Mouse (Mus musculus): ENCODE measurements at regions not wholly inside any gene's neighbourhood (a gene's known extent, or its start where the extent isn't known, plus 50 kb on each side); places are given as distances from the start of the nearest gene placed in this dataset.
A peak's percentile ranks its signal among the peaks of the same experiment; 100 is the strongest.

GRCm38 (mm10) chr10:14231464-14231863, 265.6 kb downstream of the Hivep2 start:
- no peak for DNase-seq (ENCODE audit: low spot score in 2 of 2)

- DNase-seq (ENCODE audit: low spot score in 2 of 2): no peak
These were observed 251.4 kb downstream of the Hivep2 start for GRCm38 (mm10) chr10:14217284-14217683.

GRCm38 (mm10) chr10:14216191-14216992, 250.5 kb downstream of the Hivep2 start:
- peak; percentile 44 to 55 for DNase-seq (ENCODE audit: low spot score in 2 of 2)

DNA sequence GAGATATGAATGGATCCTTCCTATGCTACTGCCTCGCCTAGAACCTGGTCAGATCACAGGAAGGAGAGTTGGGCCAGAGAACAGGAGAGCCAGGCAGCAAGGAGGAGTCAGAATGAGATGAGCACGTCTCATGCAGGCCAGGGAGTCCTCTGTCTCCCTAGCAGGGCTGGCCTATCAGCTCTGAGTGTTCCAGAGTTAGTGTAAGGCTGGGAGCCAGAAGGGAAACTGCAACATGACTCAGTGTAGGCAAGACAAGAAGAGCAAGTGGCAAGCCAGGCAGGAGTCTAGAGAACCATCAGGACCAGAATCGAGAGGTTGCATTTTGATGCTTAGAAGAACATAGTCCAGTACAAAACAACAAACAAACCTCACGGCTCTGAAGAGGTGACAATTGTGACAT, 249.6 kb downstream of the Hivep2 start:
- peak in 1 of 2 experiments; percentile 47 for DNase-seq (ENCODE audit: low spot score in 2 of 2)

DNA sequence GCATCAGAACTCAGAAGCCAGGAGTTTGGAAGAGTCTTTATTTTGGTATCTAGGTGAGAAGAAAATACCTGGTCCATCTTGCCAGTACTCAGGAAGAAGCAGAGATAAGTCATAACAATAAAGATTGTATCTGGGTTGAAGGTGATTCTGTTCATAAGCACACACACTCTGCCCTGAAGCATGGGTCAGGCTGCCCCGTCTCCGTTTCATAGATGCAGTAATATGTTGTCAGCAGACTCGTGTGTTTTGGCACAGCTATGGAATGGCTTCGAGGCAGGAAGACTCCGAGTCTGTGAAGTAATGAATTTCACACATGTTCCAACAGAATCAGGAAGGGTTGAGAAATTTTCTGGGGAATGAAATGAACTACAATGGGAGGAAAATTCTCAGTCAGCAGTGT, 247.7 kb downstream of the Hivep2 start:
- no peak for DNase-seq (ENCODE audit: low spot score in 2 of 2)

DNA sequence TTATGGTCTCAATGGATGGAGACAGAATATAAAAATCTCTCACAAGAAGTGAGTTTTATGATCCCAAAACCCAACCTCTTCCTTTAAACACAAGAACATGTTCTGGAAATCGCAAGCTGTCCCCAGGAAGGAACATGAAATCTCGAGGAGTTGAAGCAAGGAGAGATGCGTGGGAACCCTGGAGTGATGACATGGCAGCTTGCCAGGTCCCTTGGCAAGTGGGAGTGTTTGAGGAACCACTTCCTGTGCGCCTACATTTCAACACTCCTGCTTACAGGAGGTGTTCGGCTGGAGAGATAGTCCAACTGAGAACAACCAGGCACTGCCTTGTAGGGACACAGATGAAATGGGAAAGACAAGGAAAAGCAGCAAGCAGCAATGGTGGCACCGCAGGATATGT, 246.1 kb downstream of the Hivep2 start:
- DNase-seq (ENCODE audit: low spot score in 2 of 2): peak; percentile 59 to 71

DNA sequence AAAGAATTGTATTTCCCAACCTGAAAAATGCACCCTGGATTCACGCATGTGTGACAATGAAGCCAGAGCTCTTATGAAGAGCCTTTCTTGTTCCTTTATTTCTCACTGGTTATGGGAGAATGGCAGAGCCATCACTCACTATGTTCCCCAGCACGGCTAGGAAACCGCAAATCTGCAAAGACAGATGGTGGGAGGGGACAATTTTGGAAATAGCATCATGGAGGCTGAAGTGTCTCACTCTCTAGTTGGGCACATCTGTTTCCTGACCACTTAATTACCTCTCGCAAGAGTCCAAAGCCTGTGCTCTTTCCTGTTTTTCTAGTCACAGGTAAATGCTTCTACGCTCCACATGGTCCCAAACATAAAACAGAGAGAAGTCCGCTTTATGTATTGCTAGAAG, 245.6 kb downstream of the Hivep2 start:
- peak in 1 of 2 experiments; percentile 42 for DNase-seq (ENCODE audit: low spot score in 2 of 2)

DNA sequence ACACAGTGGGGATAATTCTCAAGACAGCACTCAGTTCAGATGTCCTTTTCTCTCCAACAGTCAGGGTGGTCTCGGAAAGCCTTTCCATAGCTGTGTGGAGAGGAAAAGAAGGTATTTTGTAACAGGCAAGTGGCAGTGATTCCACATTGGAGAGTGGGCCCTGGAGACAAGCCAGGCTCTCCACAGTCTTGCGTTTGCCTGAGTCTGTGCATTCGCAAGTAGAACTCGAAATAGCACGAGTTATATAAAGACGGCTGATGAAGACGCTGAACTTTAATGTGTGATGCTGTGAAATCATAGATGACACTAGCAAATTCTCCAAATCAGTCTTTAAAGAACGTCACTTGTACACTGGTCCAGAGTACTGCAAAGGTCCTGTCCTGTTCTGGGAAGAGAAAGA, 244.6 kb downstream of the Hivep2 start:
- peak; percentile 67 to 69 for DNase-seq (ENCODE audit: low spot score in 2 of 2)

DNA sequence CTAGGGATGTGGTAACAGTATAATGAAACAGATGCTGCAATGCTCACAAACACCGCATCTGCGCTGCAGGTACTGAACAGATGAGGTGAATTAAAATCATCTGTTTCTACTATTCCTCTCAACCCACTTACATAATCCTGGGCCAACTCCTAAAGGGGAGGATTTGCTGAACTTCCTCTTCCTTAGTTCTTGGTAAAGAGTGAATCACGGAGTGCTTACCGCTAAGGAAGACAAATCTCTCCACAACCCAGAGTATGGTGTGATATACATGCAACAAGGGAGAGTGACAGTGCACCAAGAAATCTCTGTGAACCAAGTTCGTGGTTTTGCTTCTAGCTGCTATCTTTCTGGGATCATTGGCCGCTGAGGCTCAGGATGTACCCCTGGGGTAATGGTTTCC, 244.2 kb downstream of the Hivep2 start:
- no peak for DNase-seq (ENCODE audit: low spot score in 2 of 2)

DNA sequence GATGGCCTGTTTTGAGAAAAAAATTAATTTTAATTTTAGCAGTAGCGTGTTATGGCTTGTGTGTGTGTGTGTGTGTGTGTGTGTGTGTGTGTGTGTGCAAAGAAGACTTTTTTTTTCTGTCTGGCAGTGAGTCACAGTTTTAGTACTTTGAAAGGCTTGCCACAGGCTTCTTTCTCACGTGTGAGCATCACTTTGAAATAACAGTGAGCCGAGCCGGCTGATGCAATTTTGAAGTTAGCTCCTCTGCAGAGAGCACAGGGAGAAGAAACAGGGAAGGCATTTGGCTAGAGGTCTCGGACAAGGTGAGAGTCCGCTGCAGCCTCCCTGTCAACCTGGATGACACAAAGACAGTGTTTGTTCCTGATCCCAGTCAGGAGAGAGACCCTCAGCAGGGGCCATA, 242.3 kb downstream of the Hivep2 start:
- DNase-seq (ENCODE audit: low spot score in 2 of 2): no peak

- DNase-seq (ENCODE audit: low spot score in 2 of 2): peak; percentile 68 to 83
These were observed 241.7 kb downstream of the Hivep2 start for GRCm38 (mm10) chr10:14207616-14208015.

- DNase-seq (ENCODE audit: low spot score in 2 of 2): no peak
These were observed 241.2 kb downstream of the Hivep2 start for GRCm38 (mm10) chr10:14207051-14207570.

Measured in layer of hippocampus, adult 8-10 months (tissue).